18 mouse cellular contexts compared by ENCODE assay signal in the genomic region with DNA sequence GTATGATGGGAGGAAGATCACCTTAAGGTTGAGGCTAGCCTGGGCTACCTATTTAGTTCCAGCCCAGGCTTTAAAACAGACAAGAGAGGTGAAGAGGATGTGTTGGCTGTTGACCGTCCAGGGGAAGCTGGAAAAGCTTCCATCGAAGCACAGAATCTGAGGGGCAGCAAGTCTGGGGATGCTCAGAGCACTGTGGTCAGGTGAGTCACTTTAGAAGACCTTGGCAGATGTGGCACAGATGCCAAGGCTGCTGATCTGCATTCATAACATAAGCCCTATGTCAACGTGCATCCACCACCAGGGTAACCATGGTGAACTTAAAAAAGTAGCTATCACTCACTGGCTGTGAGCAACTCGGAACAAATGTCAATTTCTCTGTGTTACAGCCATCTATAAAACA.
"Had no signal": no experiment of that assay in that cellular context is flagged by ENCODE, and none has a peak within 500 bp of the region (broad histone marks: within the 10 kb centered on the region; RNA-seq: fewer than 3 reads in every experiment).

No protein-coding gene starts in this region.

- H3K36me3 ChIP-seq: midbrain, embryonic 12.5 days; neural tube, embryonic 13.5 days; neural tube, embryonic 15.5 days had no signal

- H3K4me3 ChIP-seq: midbrain, embryonic 10.5 days; midbrain, embryonic 12.5 days; myocyte; neural tube, embryonic 13.5 days; neural tube, embryonic 15.5 days had no signal

- H3K9ac ChIP-seq: lung, embryonic 14.5 days; midbrain, embryonic 12.5 days; neural tube, embryonic 13.5 days; neural tube, embryonic 15.5 days had no signal

- H3K27me3 ChIP-seq: midbrain, embryonic 12.5 days; neural tube, embryonic 13.5 days; neural tube, embryonic 15.5 days had no signal

- H3K9me3 ChIP-seq: midbrain, embryonic 10.5 days; midbrain, embryonic 12.5 days; neural tube, embryonic 13.5 days; neural tube, embryonic 15.5 days had no signal

- H3K4me1 ChIP-seq: midbrain, embryonic 12.5 days had no signal

- DNase-seq: lung, embryonic 14.5 days; lung, postnatal 10 days; lung, postnatal 4 days; midbrain, embryonic 14.5 days; retina, postnatal 1 day; right cerebral cortex, adult 18-20 months; right cerebral cortex, postnatal 25 days; right cerebral cortex, postnatal 4 days; spleen, adult 18-20 months; thymus, adult 18-20 months; thymus, postnatal 14 days; thymus, postnatal 36 days had no signal

- H3K4me2 ChIP-seq: lung, embryonic 14.5 days; midbrain, embryonic 12.5 days; neural tube, embryonic 13.5 days; neural tube, embryonic 15.5 days had no signal

- ATAC-seq: midbrain, embryonic 16.5 days had no signal

- H3K27ac ChIP-seq: midbrain, embryonic 10.5 days; midbrain, embryonic 12.5 days; neural tube, embryonic 13.5 days; neural tube, embryonic 15.5 days had no signal
